8 mouse cellular contexts compared by ENCODE assay signal in genomic region chr11:90317482-90317881, GRCm38 (mm10).
DNase-seq lines count a peak whose midpoint lies in the region; ATAC-seq lines count a peak whose summit lies in the region.

No protein-coding gene starts in this region.

- no peak overlapping the region for H3K4me3 ChIP-seq in midbrain, embryonic 10.5 days
- H3K4me3 ChIP-seq in midbrain, embryonic 16.5 days (ENCODE audit: low read depth, low read length): no peak overlapping the region

- DNase-seq in midbrain, embryonic 10.5 days (ENCODE audit: low spot score): peak; percentile 28
- DNase-seq in T-cell, adult 2 months (ENCODE audit: low spot score): peak; percentile 10
- DNase-seq in cerebellum, adult 9-10 months: peak; percentile 59
- DNase-seq in heart, postnatal 14 days: peak; percentile 53 to 70
- DNase-seq in left cerebral cortex, postnatal 14 days (ENCODE audit: low spot score in 2 of 2): peak; percentile 70 to 82
- DNase-seq in retina, postnatal 7 days (ENCODE audit: low read depth, low spot score): peak; percentile 51

- H3K27me3 ChIP-seq in midbrain, embryonic 10.5 days (ENCODE audit: low read depth, poor library complexity, severe bottlenecking): no peaks in the 10 kb centered on the region
- H3K27me3 ChIP-seq in midbrain, embryonic 16.5 days (ENCODE audit: control insufficient read depth, insufficient read depth, low read depth, low read length): no peaks in the 10 kb centered on the region

- ATAC-seq in midbrain, embryonic 16.5 days: no peak
- no peak for ATAC-seq in monocyte, adult 5-6 weeks (replicated peaks; ENCODE audit: insufficient number of reproducible peaks, low FRiP score, low TSS enrichment, poor library complexity, severe bottlenecking)

- no peak overlapping the region for H3K4me2 ChIP-seq in midbrain, embryonic 16.5 days (ENCODE audit: low read length)

- no peak overlapping the region for H3K27ac ChIP-seq in midbrain, embryonic 10.5 days (replicated peaks)
- H3K27ac ChIP-seq in midbrain, embryonic 16.5 days (ENCODE audit: low read length): no peak overlapping the region

- no peaks in the 10 kb centered on the region for H3K9me3 ChIP-seq in midbrain, embryonic 10.5 days (replicated peaks)
- H3K9me3 ChIP-seq in midbrain, embryonic 16.5 days (replicated peaks; ENCODE audit: control insufficient read depth, low read length, poor library complexity, severe bottlenecking): no peaks in the 10 kb centered on the region

- H3K36me3 ChIP-seq in midbrain, embryonic 10.5 days: no peaks in the 10 kb centered on the region
- no peaks in the 10 kb centered on the region for H3K36me3 ChIP-seq in midbrain, embryonic 16.5 days (ENCODE audit: control insufficient read depth, insufficient read depth, low read length)

- H3K4me1 ChIP-seq in midbrain, embryonic 10.5 days: peaks cover 5% of the 10 kb centered on the region
- no peaks in the 10 kb centered on the region for H3K4me1 ChIP-seq in midbrain, embryonic 16.5 days (ENCODE audit: control insufficient read depth, insufficient read depth, low read length)

- no peak overlapping the region for H3K9ac ChIP-seq in midbrain, embryonic 16.5 days (ENCODE audit: low read depth, low read length)

- 27% methylated on average over 4 of the region's 4 CpGs for WGBS in midbrain, embryonic 10.5 days
- WGBS in midbrain, embryonic 16.5 days: 16% methylated on average over 4 of the region's 4 CpGs

- intact Hi-C loops in heart, postnatal 14 days (cut with DNase I): loop anchor here (2.0 to 10.0 kb wide), 2 partner anchors 197 to 297 kb away; no protein-coding TSS in a partner anchor
- intact Hi-C loops in left cerebral cortex, postnatal 14 days (cut with DNase I): loop anchor here (5.0 kb wide), 4 partner anchors 50 to 305 kb away; no protein-coding TSS in a partner anchor

Comparison
In these comparisons a context has a peak if more than half of its experiments do, and no peak if none do; other contexts are left out.
1. DNase-seq: peak in every context shown above with its lines; median percentile 76 in left cerebral cortex, postnatal 14 days; 62 in heart, postnatal 14 days; 59 in cerebellum, adult 9-10 months; 51 in retina, postnatal 7 days; 28 in midbrain, embryonic 10.5 days; 10 in T-cell, adult 2 months.